Mouse (Mus musculus): Measurements from ENCODE around the gene Olfr672. TPM values are rescaled to one million over a fixed set of nuclear protein-coding genes. Genes with fewer than 3 reads are reported as not detected.

The Olfr672 gene
- polyA plus RNA-seq, 1 experiment from 2014 or later = not detected

Other genes starting within 250 kb of the Olfr672 start
- gene Usp17le, start 224.6 kb downstream of the Olfr672 start, polyA plus RNA-seq (2014; fragmentation: Nextera tagmentation; extraction: Ambion mirVana) = not detected in 2 replicates
- gene Usp17lb, start 159.4 kb downstream of the Olfr672 start, polyA plus RNA-seq (2014; fragmentation: Nextera tagmentation; extraction: Ambion mirVana) = not detected in 2 replicates
- gene Usp17la, start 145.0 kb downstream of the Olfr672 start, polyA plus RNA-seq (2014; fragmentation: Nextera tagmentation; extraction: Ambion mirVana) = not detected in 2 replicates
- gene Olfr665, start 124.0 kb downstream of the Olfr672 start, polyA plus RNA-seq (2014; fragmentation: Nextera tagmentation; extraction: Ambion mirVana) = not detected in 2 replicates
- not detected in 2 replicates for gene Olfr666, start 106.1 kb downstream of the Olfr672 start, polyA plus RNA-seq (2014; fragmentation: Nextera tagmentation; extraction: Ambion mirVana)
- gene Olfr667, start 80.5 kb downstream of the Olfr672 start, polyA plus RNA-seq (2014; fragmentation: Nextera tagmentation; extraction: Ambion mirVana) = not detected in 2 replicates
- gene Olfr668, start 74.0 kb downstream of the Olfr672 start, polyA plus RNA-seq (2014; fragmentation: Nextera tagmentation; extraction: Ambion mirVana) = not detected in 2 replicates
- not detected in 2 replicates for gene Olfr669, start 67.8 kb downstream of the Olfr672 start, polyA plus RNA-seq (2014; fragmentation: Nextera tagmentation; extraction: Ambion mirVana)
- gene Olfr670, start 39.4 kb downstream of the Olfr672 start, polyA plus RNA-seq (2014; fragmentation: Nextera tagmentation; extraction: Ambion mirVana) = not detected in 2 replicates
- not detected in 2 replicates for gene Olfr671, start 22.9 kb downstream of the Olfr672 start, polyA plus RNA-seq (2014; fragmentation: Nextera tagmentation; extraction: Ambion mirVana)
- gene Olfr675, start 26.4 kb upstream of the Olfr672 start, polyA plus RNA-seq (2014; fragmentation: Nextera tagmentation; extraction: Ambion mirVana) = not detected in 2 replicates
- not detected in 2 replicates for gene Olfr676, start 30.7 kb upstream of the Olfr672 start, polyA plus RNA-seq (2014; fragmentation: Nextera tagmentation; extraction: Ambion mirVana)
- not detected in 2 replicates for gene Olfr677, start 49.3 kb upstream of the Olfr672 start, polyA plus RNA-seq (2014; fragmentation: Nextera tagmentation; extraction: Ambion mirVana)
- not detected in 2 replicates for gene Olfr678, start 62.4 kb upstream of the Olfr672 start, polyA plus RNA-seq (2014; fragmentation: Nextera tagmentation; extraction: Ambion mirVana)
- not detected in 2 replicates for gene Olfr679, start 79.2 kb upstream of the Olfr672 start, polyA plus RNA-seq (2014; fragmentation: Nextera tagmentation; extraction: Ambion mirVana)
- not detected in 2 replicates for gene Olfr680-ps1, start 90.8 kb upstream of the Olfr672 start, polyA plus RNA-seq (2014; fragmentation: Nextera tagmentation; extraction: Ambion mirVana)
- not detected in 2 replicates for gene Olfr681, start 114.8 kb upstream of the Olfr672 start, polyA plus RNA-seq (2014; fragmentation: Nextera tagmentation; extraction: Ambion mirVana)
- gene Olfr683, start 145.0 kb upstream of the Olfr672 start, polyA plus RNA-seq (2014; fragmentation: Nextera tagmentation; extraction: Ambion mirVana) = not detected in 2 replicates
- gene Olfr684, start 161.6 kb upstream of the Olfr672 start, polyA plus RNA-seq (2014; fragmentation: Nextera tagmentation; extraction: Ambion mirVana) = not detected in 2 replicates
- not detected in 2 replicates for gene Olfr685, start 184.0 kb upstream of the Olfr672 start, polyA plus RNA-seq (2014; fragmentation: Nextera tagmentation; extraction: Ambion mirVana)
- not detected in 2 replicates for gene Olfr686, start 205.5 kb upstream of the Olfr672 start, polyA plus RNA-seq (2014; fragmentation: Nextera tagmentation; extraction: Ambion mirVana)